Mouse (Mus musculus) hindbrain, embryonic 16.5 days (tissue): ENCODE measurements around the gene Inava. TPM values are rescaled to one million over a fixed set of nuclear protein-coding genes. Genes with fewer than 3 reads are reported as not detected.

Experiments used
- ATAC-seq: fragments of 200-750 bp; cut with Nextera tagmentation; 2 replicates; pipeline ENCODE4 v1.8.0; 2017; ENCODE audit warnings: moderate TSS enrichment, moderate library complexity
- H3K27ac ChIP-seq: fragments of 300-500 bp; sonication (generic); 2 replicates; pipeline ENCODE4 v1.5.1; 2014; ENCODE audit warnings: low read depth, mild to moderate bottlenecking, control low read depth, low read length, moderate library complexity
- H3K27me3 ChIP-seq: fragments of 300-500 bp; sonication (generic); replicated peaks from 2 replicates; pipeline ENCODE4 v1.6.1; 2014; ENCODE audit warnings: low read length; ENCODE audit not compliant: control insufficient read depth, insufficient read depth
- H3K36me3 ChIP-seq: fragments of 300-500 bp; sonication (generic); 2 replicates; pipeline ENCODE4 v1.6.1; 2014; ENCODE audit warnings: mild to moderate bottlenecking, low read length, moderate library complexity, mixed read lengths; ENCODE audit not compliant: control insufficient read depth, insufficient read depth
- H3K4me1 ChIP-seq: fragments of 300-500 bp; sonication (generic); 2 replicates; pipeline ENCODE4 v1.6.1; 2014; ENCODE audit warnings: low read depth, low read length; ENCODE audit not compliant: control insufficient read depth, insufficient read depth
- H3K4me2 ChIP-seq: fragments of 300-500 bp; sonication (generic); 2 replicates; pipeline ENCODE4 v1.6.1; 2014; ENCODE audit warnings: mild to moderate bottlenecking, low read length, control low read depth, moderate library complexity
- H3K4me3 ChIP-seq: fragments of 300-500 bp; sonication (generic); 2 replicates; pipeline ENCODE4 v1.5.1; 2014; ENCODE audit warnings: mild to moderate bottlenecking, low read length, control low read depth, moderate library complexity
- H3K9ac ChIP-seq: fragments of 300-500 bp; sonication (generic); 2 replicates; pipeline ENCODE4 v1.6.1; 2014; ENCODE audit warnings: low read depth, mild to moderate bottlenecking, control low read depth, low read length, moderate library complexity
- H3K9me3 ChIP-seq: fragments of 300-500 bp; sonication (generic); 2 replicates; pipeline ENCODE4 v1.6.1; 2014; ENCODE audit warnings: mild to moderate bottlenecking, low read length, moderate library complexity; ENCODE audit not compliant: control insufficient read depth
- WGBS: fragments of 180-500 bp; shearing (Covaris S2); extraction: QIAGEN DNeasy Blood & Tissue Kit; methylation state at CpG from one replicate; pipeline ENCODE4 v1.1.7; 2014; 5-methylcytosine and 5-hydroxymethylcytosine counted together
- polyA plus RNA-seq: library from polyadenylated mRNA; unstranded; fragments of >200 nt; fragmentation: Nextera tagmentation; extraction: Ambion mirVana; gene quantifications from 2 replicates; pipeline ENCODE4 v1.2.1, GENCODE M21; 2015

Inava gene
- polyA plus RNA-seq, 1 experiment from 2014 or later = 2.6 TPM

DNA sequence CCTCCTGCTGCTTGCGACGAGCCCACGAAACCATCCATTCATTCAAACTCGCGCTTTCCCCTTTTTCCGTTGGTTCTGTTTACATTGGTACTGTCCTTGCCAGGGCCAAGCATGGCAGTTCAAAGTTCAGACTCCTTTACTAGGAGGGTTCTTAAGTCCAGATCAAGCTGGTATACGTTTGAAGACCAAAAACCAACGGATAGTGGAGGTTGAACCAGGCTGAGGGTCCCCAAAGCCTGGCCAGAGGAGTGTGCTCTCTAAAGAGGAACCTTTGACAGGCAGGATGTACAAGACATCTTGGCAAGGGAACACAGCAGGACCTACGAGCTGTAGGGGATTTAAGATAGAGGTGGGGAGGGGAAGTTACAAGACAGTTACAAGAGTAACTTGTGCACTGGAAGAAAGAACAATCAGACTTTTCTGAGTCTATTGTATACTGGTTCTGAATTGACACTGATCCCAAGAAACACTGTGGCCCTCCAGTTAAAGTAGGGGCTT lies 580 bp upstream of the Inava start:
- H3K4me3 ChIP-seq = peak overlapping the region; percentile 61
- H3K4me2 ChIP-seq = peak overlapping the region; percentile 90
- 1% methylated on average over 9 of the region's 9 CpGs for WGBS
- H3K36me3 ChIP-seq = no peaks in the 10 kb centered on the region
- H3K9ac ChIP-seq = peak overlapping the region; percentile 71
- H3K9me3 ChIP-seq = no peaks in the 10 kb centered on the region
- H3K27me3 ChIP-seq = no peaks in the 10 kb centered on the region
- peaks cover 21% of the 10 kb centered on the region for H3K4me1 ChIP-seq
- H3K27ac ChIP-seq = no peak overlapping the region; the same call in 1 of the 2 replicates
- peak; percentile 5; the same call in 1 of the 2 replicates for ATAC-seq

DNA sequence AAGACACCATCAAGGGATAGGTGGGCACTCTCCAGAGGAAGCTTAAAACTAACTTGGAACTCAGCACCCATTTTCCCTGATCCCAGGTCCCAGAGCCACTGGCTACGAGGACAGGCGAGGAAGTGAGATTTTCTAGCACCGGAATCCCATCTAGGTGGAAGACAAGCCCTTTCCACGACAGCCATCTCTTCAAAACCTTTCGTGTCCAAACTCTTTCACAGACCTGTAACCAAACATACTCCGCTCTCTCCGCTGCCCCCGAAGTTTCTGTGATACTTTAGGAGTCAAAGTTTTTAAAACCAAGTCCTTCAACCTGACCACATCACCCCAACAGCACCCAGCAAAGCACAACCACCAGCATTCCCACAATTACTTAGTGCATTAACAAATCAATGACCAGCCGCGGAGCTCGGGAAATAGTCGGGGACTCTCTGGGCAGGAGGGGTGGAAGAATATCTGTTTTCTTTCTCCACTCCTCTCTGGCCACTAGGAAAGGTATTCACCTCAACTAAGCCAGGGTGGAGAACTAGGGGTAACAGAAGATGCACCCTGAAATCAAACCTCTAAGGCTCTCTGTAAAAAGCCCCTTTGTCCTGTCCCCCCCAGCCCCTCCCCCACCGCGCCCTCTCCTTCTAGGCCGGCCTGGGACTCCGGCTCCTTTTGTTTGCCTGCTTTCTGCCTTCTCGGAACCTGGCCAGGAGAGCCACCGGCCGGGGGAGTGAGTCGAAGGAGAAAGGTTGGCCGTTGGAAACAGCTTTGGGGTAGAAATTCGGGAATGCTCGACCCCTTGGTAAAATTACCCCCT lies 876 bp downstream of the Inava start:
- Histone ChIP-seq H3K4me3 (peak overlapping the region; percentile 61), H3K4me2 (peak overlapping the region; percentile 90), H3K27ac (no peak overlapping the region), H3K9me3 (no peaks in the 10 kb centered on the region), H3K27me3 (no peaks in the 10 kb centered on the region), H3K36me3 (no peaks in the 10 kb centered on the region), H3K4me1 (peaks cover 29% of the 10 kb centered on the region), H3K9ac (peak overlapping the region; percentile 71)
- under 1% methylated on average over 23 of the region's 23 CpGs for WGBS
- ATAC-seq = no peak

DNA sequence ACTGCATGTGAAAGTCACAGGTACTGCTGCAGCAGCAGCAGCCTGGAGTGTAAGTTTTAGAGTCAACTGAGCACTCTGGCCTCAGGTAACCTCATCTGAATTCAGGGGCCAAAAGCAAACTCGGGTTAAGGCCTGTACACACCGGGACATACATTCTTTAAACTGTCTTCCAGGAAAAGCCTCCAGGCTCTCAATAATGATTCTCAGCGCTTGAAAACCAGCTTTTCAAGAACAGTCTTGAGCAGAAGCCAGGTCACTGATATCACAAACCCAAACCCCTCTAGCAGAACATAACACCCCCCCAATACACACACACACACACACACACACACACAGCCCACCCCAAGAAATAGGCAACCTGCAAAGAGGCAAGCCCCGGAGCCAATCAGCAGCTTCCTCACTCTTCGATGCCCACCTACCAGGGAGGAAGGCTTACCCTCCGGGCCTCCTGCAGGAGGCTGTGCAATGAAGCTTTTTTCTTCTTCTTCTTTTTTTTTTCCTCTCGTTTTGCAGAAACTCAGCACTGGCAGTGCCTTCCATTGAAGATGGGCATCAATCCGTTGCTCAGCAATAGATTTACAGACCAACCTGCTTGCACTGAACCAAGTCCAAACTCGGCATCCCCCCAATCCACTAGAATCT lies 1.7 kb downstream of the Inava start:
- no peaks in the 10 kb centered on the region for H3K36me3 ChIP-seq
- 3% methylated on average over 9 of the region's 9 CpGs for WGBS
- peak overlapping the region; percentile 90 for H3K4me2 ChIP-seq
- H3K9me3 ChIP-seq = no peaks in the 10 kb centered on the region
- H3K27ac ChIP-seq = no peak overlapping the region
- peaks cover 29% of the 10 kb centered on the region for H3K4me1 ChIP-seq
- H3K4me3 ChIP-seq = peak overlapping the region; percentile 61
- peak overlapping the region; percentile 71; the same call in 1 of the 2 replicates for H3K9ac ChIP-seq
- no peaks in the 10 kb centered on the region for H3K27me3 ChIP-seq
- no peak for ATAC-seq

DNA sequence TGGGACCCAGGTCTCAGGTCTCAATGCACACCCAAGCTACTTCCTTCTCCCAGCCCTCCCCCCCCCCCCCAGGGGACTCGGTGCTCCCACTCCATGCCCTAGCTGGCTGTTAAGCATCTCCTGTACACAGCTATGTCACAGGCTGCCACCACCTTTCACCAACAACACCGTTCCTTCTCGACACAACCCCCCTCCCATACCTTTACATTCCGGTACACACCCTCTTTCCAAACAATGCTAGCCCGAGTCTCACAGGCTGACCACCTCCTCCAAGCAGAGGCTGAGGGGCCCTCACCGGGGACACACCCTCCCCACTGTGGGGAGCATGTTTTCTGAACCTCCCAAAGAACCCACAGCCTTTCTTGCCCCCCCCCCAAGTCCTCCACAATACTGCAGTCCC lies 2.5 kb downstream of the Inava start:
- Histone ChIP-seq H3K27ac (no peak overlapping the region), H3K36me3 (no peaks in the 10 kb centered on the region), H3K4me2 (peak overlapping the region; percentile 90), H3K27me3 (no peaks in the 10 kb centered on the region), H3K4me1 (peaks cover 29% of the 10 kb centered on the region), H3K9me3 (no peaks in the 10 kb centered on the region), H3K4me3 (0 out of 2 replicates have a peak overlapping the region, but pooled peaks have one; percentile 3), H3K9ac (no peak overlapping the region)
- ATAC-seq = no peak
- WGBS = 7% methylated on average over 6 of the region's 6 CpGs

DNA sequence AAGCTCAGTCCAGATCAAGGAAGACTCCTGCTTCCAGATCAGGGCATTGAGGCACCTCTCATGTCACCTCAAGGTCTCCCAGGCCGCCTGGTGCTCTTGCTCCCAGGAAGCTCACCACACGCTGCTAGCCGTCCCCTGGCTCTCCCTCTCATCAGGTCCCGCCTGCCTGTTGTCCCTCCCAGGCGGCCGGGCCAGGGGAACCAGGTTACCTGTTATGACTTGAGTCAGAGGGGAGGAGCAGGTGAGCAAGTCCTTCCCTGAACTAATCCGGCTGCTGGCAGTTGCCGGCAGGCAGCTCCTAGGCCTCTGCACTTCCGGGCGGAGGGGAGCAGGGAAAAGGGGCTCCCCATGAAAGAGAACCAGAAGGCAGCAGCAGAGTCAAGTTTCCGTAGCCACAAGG lies 3.9 kb downstream of the Inava start:
- no peaks in the 10 kb centered on the region for H3K36me3 ChIP-seq
- H3K4me1 ChIP-seq = peaks cover 33% of the 10 kb centered on the region
- H3K4me3 ChIP-seq = no peak overlapping the region
- H3K4me2 ChIP-seq = peak overlapping the region; percentile 13; the same call in 1 of the 2 replicates
- WGBS = 45% methylated on average over 11 of the region's 11 CpGs
- ATAC-seq = no peak
- no peaks in the 10 kb centered on the region for H3K27me3 ChIP-seq
- no peaks in the 10 kb centered on the region for H3K9me3 ChIP-seq
- peak overlapping the region; percentile 20 for H3K9ac ChIP-seq
- H3K27ac ChIP-seq = no peak overlapping the region

DNA sequence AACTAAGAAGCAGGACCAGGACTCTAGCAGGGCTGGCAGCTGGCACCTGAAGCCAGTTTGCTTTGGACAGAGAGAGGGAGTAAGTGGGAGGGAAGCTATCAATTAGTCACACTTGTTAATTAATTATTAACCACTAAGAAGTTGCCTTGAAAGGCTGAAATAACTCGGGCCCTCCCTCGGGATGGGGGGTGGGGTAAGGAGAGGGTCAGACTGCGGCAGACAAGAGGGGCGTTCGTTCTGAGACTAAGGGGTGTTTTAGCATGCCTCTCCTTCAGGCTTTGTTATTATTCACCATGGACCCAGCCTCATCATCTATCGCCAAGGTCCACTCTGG lies 5.1 kb downstream of the Inava start:
- peaks cover 34% of the 10 kb centered on the region for H3K4me1 ChIP-seq
- WGBS = 20% methylated on average over 6 of the region's 6 CpGs
- no peak overlapping the region for H3K4me2 ChIP-seq
- H3K36me3 ChIP-seq = no peaks in the 10 kb centered on the region
- no peak overlapping the region for H3K27ac ChIP-seq
- no peaks in the 10 kb centered on the region for H3K27me3 ChIP-seq
- no peak overlapping the region for H3K4me3 ChIP-seq
- no peak overlapping the region for H3K9ac ChIP-seq
- no peak for ATAC-seq
- H3K9me3 ChIP-seq = no peaks in the 10 kb centered on the region

DNA sequence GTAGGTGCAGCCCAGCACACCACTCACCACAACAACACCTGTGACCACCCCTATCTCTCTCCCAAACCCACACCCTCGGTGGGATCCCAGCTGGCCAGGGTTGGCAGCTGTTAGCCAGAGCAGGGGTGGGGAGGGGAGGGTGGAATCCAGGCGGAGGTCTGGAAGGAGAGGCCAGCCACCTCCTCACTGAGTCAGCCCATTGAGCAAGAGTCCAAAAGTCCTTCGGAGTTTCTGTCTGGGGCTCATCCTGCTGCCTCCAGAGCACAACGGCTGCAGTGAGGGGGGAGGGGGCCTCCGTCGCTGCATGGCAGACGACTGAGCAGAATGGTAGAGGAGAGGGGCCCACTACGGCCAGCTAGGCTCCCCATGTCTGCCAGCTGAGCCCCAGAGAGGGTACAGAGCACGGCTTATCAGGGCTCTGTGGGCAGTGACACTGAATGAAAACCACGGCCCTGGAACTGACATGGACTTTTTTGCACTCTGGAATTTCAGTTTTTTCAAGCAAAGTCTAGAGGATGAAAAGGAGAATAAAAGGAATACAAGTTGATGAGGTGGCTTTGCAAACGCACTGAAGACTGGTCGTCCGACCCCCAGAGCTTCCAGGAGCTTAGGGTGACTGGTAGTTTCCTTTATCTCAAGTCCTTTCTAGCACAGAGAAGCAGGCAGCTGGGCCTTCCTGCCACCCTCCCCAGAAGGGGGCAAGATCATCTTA lies 5.6 kb downstream of the Inava start:
- 9% methylated on average over 13 of the region's 13 CpGs for WGBS
- ATAC-seq = 0 out of 2 replicates have a peak, but pooled peaks have one; percentile 16
- no peaks in the 10 kb centered on the region for H3K9me3 ChIP-seq
- H3K4me1 ChIP-seq = peaks cover 32% of the 10 kb centered on the region
- H3K27ac ChIP-seq = no peak overlapping the region
- H3K9ac ChIP-seq = no peak overlapping the region
- no peaks in the 10 kb centered on the region for H3K27me3 ChIP-seq
- no peaks in the 10 kb centered on the region for H3K36me3 ChIP-seq
- 0 out of 2 replicates have a peak overlapping the region, but pooled peaks have one; percentile 18 for H3K4me2 ChIP-seq
- no peak overlapping the region for H3K4me3 ChIP-seq

DNA sequence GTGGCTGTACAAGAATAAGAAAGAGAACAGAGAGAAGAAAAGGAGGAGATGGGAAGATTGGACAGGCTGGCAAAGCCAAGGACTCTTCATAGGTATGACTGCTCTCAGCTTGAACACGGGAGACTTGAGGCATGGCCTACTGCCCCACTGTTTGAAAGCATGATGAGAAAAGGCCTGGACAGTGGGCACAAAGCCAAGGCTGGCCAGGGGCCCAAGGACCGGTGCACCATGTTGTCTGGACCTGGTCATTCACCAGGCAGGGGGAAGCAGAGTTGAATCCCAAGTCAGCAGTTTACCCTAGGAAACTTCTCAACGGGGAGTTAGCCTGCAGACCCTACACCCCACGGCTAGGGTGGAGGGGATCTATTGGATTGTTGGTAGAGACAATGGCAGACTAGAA lies 6.2 kb downstream of the Inava start:
- Histone ChIP-seq H3K4me3 (no peak overlapping the region), H3K4me1 (peaks cover 26% of the 10 kb centered on the region), H3K27me3 (no peaks in the 10 kb centered on the region), H3K4me2 (no peak overlapping the region), H3K27ac (no peak overlapping the region), H3K9me3 (no peaks in the 10 kb centered on the region), H3K9ac (no peak overlapping the region), H3K36me3 (no peaks in the 10 kb centered on the region)
- ATAC-seq = no peak
- 41% methylated on average over 4 of the region's 4 CpGs for WGBS

DNA sequence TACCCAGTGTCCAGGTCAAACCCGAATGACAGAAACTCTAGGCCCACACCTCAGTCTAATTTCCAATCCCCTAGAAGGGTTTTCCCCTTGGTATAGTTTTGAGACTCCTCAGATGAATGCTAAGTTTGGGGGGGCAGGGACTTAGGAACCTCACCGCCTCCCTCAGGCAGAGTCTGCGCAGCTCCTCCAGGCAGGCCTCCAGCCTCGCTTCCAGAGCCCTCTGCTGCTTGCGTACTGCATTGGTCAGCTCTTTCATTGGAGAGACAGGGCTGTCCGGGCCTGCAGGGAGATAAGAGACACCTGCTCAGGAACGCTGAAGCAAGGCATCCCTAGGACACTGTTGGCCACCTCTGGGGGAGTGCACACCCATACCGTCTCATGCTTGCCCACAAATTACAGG lies 7.4 kb downstream of the Inava start:
- H3K36me3 ChIP-seq = no peaks in the 10 kb centered on the region
- H3K27ac ChIP-seq = no peak overlapping the region
- H3K9ac ChIP-seq = no peak overlapping the region
- H3K4me2 ChIP-seq = no peak overlapping the region
- H3K4me3 ChIP-seq = no peak overlapping the region
- no peak for ATAC-seq
- no peaks in the 10 kb centered on the region for H3K27me3 ChIP-seq
- peaks cover 17% of the 10 kb centered on the region for H3K4me1 ChIP-seq
- WGBS = 93% methylated on average over 8 of the region's 8 CpGs
- H3K9me3 ChIP-seq = no peaks in the 10 kb centered on the region
